Mouse (Mus musculus): ENCODE measurements around the gene Plin3. TPM values are rescaled to one million over a fixed set of nuclear protein-coding genes. Genes with fewer than 3 reads are reported as not detected.

Gene Plin3
- total RNA-seq, 1 experiment = 53.9 TPM

DNA sequence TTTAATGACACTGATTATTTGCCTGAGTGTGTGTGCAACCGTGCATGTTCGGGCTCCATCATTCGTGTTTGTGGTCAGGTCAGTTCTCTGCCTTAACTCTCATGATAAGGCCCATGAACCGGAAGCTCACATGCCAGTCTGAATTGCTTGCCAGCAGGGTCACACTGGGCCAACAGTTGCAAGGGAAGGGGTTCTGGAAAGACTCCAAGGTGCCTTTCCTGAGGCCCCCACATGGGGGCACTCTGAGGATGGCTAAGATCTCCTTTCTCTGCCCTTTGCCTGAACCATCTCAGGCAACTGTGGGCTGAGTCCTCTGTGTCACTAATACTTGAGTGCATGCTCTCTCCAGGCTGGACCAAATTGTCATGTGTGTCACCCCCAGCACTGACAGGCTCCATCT, 44.5 kb upstream of the Plin3 start:
- H3K27ac ChIP-seq (ENCODE audit: insufficient read depth, low read depth, low read length, poor library complexity, severe bottlenecking) = no peak overlapping the region
- H3K9me3 ChIP-seq (ENCODE audit: control insufficient read depth, insufficient read depth, low read depth, low read length) = no peaks in the 10 kb centered on the region
- H3K4me1 ChIP-seq (ENCODE audit: control insufficient read depth in 2 of 2, insufficient read depth in 2 of 2, low read length in 2 of 2, poor library complexity in 1 of 2) = no peaks in the 10 kb centered on the region
- no peaks in the 10 kb centered on the region for H3K36me3 ChIP-seq (ENCODE audit: control insufficient read depth, insufficient read depth, low read length, poor library complexity, severe bottlenecking)
- TF ChIP-seq HCFC1 (IDR thresholded peaks at IDR 0.05; ENCODE audit: borderline replicate concordance, insufficient read depth, low read length) (no peak), CHD2 (IDR thresholded peaks at IDR 0.05; ENCODE audit: low read depth, low read length) (no peak), ZC3H11A (IDR thresholded peaks at IDR 0.05; ENCODE audit: borderline replicate concordance, low read depth, low read length) (no peak), MAFK (IDR thresholded peaks at IDR 0.05; ENCODE audit: insufficient read depth, low read depth, low read length) (no peak), ZNF384 (IDR thresholded peaks at IDR 0.05; ENCODE audit: low read depth, low read length) (no peak)
- no peak overlapping the region for H3K4me3 ChIP-seq (ENCODE audit: insufficient read depth in 1 of 2, low read depth in 1 of 2, low read length in 2 of 2, poor library complexity in 1 of 2, severe bottlenecking in 1 of 2)
- in situ Hi-C loops (cut with MboI; ENCODE audit: low sequenced_read_pairs in 2 of 2, unreplicated experiment in 2 of 2) = no loop called here
- no peak for DNase-seq (ENCODE audit: low read depth, low spot score)
- H3K9ac ChIP-seq (ENCODE audit: insufficient read depth, low read depth, low read length, poor library complexity, severe bottlenecking) = no peak overlapping the region

DNA sequence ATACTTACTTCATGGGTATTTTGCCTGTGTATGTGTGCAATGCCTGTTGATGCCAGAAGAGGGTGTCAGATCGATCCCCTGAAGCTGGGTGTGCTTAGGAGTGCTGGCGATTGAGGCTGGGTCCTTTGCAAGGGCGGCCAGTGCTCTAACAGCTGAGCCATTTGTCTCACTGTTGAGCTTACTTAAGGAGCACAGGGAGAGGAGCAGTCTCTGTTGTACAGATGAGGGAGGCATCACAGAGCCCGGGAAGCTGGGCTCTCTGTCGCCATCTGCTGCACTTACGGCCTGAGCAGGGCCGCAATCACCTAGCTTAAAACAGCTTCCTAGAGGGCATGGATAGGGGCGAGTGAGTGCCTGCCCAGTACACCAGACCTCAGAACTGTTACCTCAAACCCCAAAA, 40.3 kb upstream of the Plin3 start:
- TF ChIP-seq CHD2 (IDR thresholded peaks at IDR 0.05; ENCODE audit: low read depth, low read length) (no peak), ZNF384 (IDR thresholded peaks at IDR 0.05; ENCODE audit: low read depth, low read length) (no peak), MAFK (IDR thresholded peaks at IDR 0.05; ENCODE audit: insufficient read depth, low read depth, low read length) (no peak), ZC3H11A (IDR thresholded peaks at IDR 0.05; ENCODE audit: borderline replicate concordance, low read depth, low read length) (no peak), HCFC1 (IDR thresholded peaks at IDR 0.05; ENCODE audit: borderline replicate concordance, insufficient read depth, low read length) (no peak)
- H3K27ac ChIP-seq (ENCODE audit: insufficient read depth, low read depth, low read length, poor library complexity, severe bottlenecking) = no peak overlapping the region
- no peak overlapping the region for H3K9ac ChIP-seq (ENCODE audit: insufficient read depth, low read depth, low read length, poor library complexity, severe bottlenecking)
- no peak overlapping the region for H3K4me3 ChIP-seq (ENCODE audit: insufficient read depth in 1 of 2, low read depth in 1 of 2, low read length in 2 of 2, poor library complexity in 1 of 2, severe bottlenecking in 1 of 2)
- H3K9me3 ChIP-seq (ENCODE audit: control insufficient read depth, insufficient read depth, low read depth, low read length) = no peaks in the 10 kb centered on the region
- H3K4me1 ChIP-seq (ENCODE audit: control insufficient read depth in 2 of 2, insufficient read depth in 2 of 2, low read length in 2 of 2, poor library complexity in 1 of 2) = peaks cover 0 to 4% of the 10 kb centered on the region in 2 experiments; a peak in 1 of 4 replicates
- no peaks in the 10 kb centered on the region for H3K36me3 ChIP-seq (ENCODE audit: control insufficient read depth, insufficient read depth, low read length, poor library complexity, severe bottlenecking)
- in situ Hi-C loops (cut with MboI; ENCODE audit: low sequenced_read_pairs in 2 of 2, unreplicated experiment in 2 of 2) = no loop called here
- no peak for DNase-seq (ENCODE audit: low read depth, low spot score)

DNA sequence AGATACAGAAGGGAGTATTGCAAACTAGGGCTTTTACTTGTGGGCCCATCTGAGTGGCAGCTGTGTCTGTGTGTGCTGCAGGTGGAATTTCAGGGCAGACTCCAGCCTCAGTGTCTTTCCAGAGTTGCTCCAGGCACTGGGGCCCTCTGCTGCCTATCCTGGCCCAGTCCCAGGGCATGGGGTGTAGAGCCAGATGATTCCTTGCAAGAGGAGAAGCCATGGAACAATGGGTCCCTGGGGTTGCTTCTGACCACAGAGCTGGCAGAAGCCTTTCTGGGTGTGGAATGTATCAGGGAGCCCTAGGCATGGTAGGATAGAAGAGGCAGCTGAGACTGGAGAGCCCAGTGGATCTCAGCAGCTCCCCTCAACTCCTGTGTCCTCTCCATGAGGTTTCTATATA, 38.6 kb upstream of the Plin3 start:
- H3K9me3 ChIP-seq (ENCODE audit: control insufficient read depth, insufficient read depth, low read depth, low read length) = no peaks in the 10 kb centered on the region
- no peak for DNase-seq (ENCODE audit: low read depth, low spot score)
- H3K9ac ChIP-seq (ENCODE audit: insufficient read depth, low read depth, low read length, poor library complexity, severe bottlenecking) = no peak overlapping the region
- no peak overlapping the region for H3K4me3 ChIP-seq (ENCODE audit: insufficient read depth in 1 of 2, low read depth in 1 of 2, low read length in 2 of 2, poor library complexity in 1 of 2, severe bottlenecking in 1 of 2)
- H3K36me3 ChIP-seq (ENCODE audit: control insufficient read depth, insufficient read depth, low read length, poor library complexity, severe bottlenecking) = no peaks in the 10 kb centered on the region
- H3K4me1 ChIP-seq (ENCODE audit: control insufficient read depth in 2 of 2, insufficient read depth in 2 of 2, low read length in 2 of 2, poor library complexity in 1 of 2) = peaks cover 1 to 8% of the 10 kb centered on the region in 2 experiments; a peak in 2 of 4 replicates
- in situ Hi-C loops (cut with MboI; ENCODE audit: low sequenced_read_pairs in 2 of 2, unreplicated experiment in 2 of 2) = no loop called here
- no peak overlapping the region for H3K27ac ChIP-seq (ENCODE audit: insufficient read depth, low read depth, low read length, poor library complexity, severe bottlenecking)
- TF ChIP-seq HCFC1 (IDR thresholded peaks at IDR 0.05; ENCODE audit: borderline replicate concordance, insufficient read depth, low read length) (no peak), ZC3H11A (IDR thresholded peaks at IDR 0.05; ENCODE audit: borderline replicate concordance, low read depth, low read length) (no peak), CHD2 (IDR thresholded peaks at IDR 0.05; ENCODE audit: low read depth, low read length) (no peak), ZNF384 (IDR thresholded peaks at IDR 0.05; ENCODE audit: low read depth, low read length) (no peak), MAFK (IDR thresholded peaks at IDR 0.05; ENCODE audit: insufficient read depth, low read depth, low read length) (no peak)

DNA sequence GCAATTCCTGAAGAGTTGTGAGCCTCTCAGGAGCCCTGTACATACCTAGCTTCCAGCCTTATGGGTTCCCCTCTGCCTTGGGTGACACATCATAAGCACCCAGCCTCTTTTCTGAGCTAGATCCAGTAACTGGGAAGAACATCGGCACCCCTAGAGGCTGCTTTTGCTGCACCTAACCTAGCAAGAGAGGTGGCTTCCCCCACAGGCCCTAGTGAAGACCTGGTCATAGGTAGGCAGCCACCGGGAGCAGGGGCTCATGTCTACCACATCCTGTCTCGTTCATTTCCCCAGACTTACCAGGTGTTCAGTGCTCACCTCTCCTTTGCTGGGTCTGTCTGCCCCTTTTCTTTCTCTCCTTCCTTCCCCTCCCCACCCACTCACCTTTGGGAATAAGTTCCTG, 37.7 kb upstream of the Plin3 start:
- TF ChIP-seq MAFK (IDR thresholded peaks at IDR 0.05; ENCODE audit: insufficient read depth, low read depth, low read length) = no peak
- H3K27ac ChIP-seq (ENCODE audit: insufficient read depth, low read depth, low read length, poor library complexity, severe bottlenecking) = no peak overlapping the region
- no peaks in the 10 kb centered on the region for H3K36me3 ChIP-seq (ENCODE audit: control insufficient read depth, insufficient read depth, low read length, poor library complexity, severe bottlenecking)
- no peak for DNase-seq (ENCODE audit: low read depth, low spot score)
- H3K9ac ChIP-seq (ENCODE audit: insufficient read depth, low read depth, low read length, poor library complexity, severe bottlenecking) = no peak overlapping the region
- H3K4me3 ChIP-seq (ENCODE audit: insufficient read depth in 1 of 2, low read depth in 1 of 2, low read length in 2 of 2, poor library complexity in 1 of 2, severe bottlenecking in 1 of 2) = no peak overlapping the region
- in situ Hi-C loops (cut with MboI; ENCODE audit: low sequenced_read_pairs in 2 of 2, unreplicated experiment in 2 of 2) = no loop called here
- H3K4me1 ChIP-seq (ENCODE audit: control insufficient read depth in 2 of 2, insufficient read depth in 2 of 2, low read length in 2 of 2, poor library complexity in 1 of 2) = peaks cover 1 to 8% of the 10 kb centered on the region in 2 experiments; a peak in 2 of 4 replicates
- no peaks in the 10 kb centered on the region for H3K9me3 ChIP-seq (ENCODE audit: control insufficient read depth, insufficient read depth, low read depth, low read length)

DNA sequence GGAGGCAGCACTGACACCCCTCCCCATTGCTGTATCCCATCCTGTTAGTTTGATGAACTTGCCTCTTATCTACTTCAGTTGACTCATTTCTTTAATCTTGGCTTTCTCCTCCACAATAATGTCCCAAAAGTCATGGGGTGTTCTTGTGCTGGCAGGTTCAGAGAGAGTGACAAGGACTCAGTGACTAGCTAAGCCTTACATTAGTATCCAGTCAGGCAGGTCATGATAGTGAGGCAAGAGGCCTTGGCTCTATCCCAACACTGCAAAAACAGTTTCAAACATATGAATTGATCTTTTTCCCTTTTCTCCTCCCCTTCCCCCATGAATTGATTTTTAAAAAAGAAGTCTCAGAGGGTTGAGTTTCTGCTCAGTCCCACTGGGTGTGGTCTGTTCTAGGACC, 36.6 kb upstream of the Plin3 start:
- Histone ChIP-seq H3K9ac (ENCODE audit: insufficient read depth, low read depth, low read length, poor library complexity, severe bottlenecking) (no peak overlapping the region), H3K4me3 (ENCODE audit: insufficient read depth in 1 of 2, low read depth in 1 of 2, low read length in 2 of 2, poor library complexity in 1 of 2, severe bottlenecking in 1 of 2) (no peak overlapping the region), H3K27ac (ENCODE audit: insufficient read depth, low read depth, low read length, poor library complexity, severe bottlenecking) (no peak overlapping the region), H3K4me1 (ENCODE audit: control insufficient read depth in 2 of 2, insufficient read depth in 2 of 2, low read length in 2 of 2, poor library complexity in 1 of 2) (peaks cover 1 to 9% of the 10 kb centered on the region in 2 experiments; a peak in 2 of 4 replicates), H3K36me3 (ENCODE audit: control insufficient read depth, insufficient read depth, low read length, poor library complexity, severe bottlenecking) (no peaks in the 10 kb centered on the region), H3K9me3 (ENCODE audit: control insufficient read depth, insufficient read depth, low read depth, low read length) (no peaks in the 10 kb centered on the region)
- DNase-seq (ENCODE audit: low read depth, low spot score) = no peak
- no peak for TF ChIP-seq ZC3H11A (IDR thresholded peaks at IDR 0.05; ENCODE audit: borderline replicate concordance, low read depth, low read length)
- TF ChIP-seq MAFK (IDR thresholded peaks at IDR 0.05; ENCODE audit: insufficient read depth, low read depth, low read length) = no peak
- no peak for TF ChIP-seq HCFC1 (IDR thresholded peaks at IDR 0.05; ENCODE audit: borderline replicate concordance, insufficient read depth, low read length)
- no peak for TF ChIP-seq ZNF384 (IDR thresholded peaks at IDR 0.05; ENCODE audit: low read depth, low read length)
- no peak for TF ChIP-seq CHD2 (IDR thresholded peaks at IDR 0.05; ENCODE audit: low read depth, low read length)
- in situ Hi-C loops (cut with MboI; ENCODE audit: low sequenced_read_pairs in 2 of 2, unreplicated experiment in 2 of 2) = no loop called here
